In genomic region chr13:30501860-30502395, GRCm38 (mm10) we compare ENCODE assay signal across 8 mouse cellular contexts. TPM values are rescaled to one million over a fixed set of nuclear protein-coding genes. Genes with fewer than 3 reads are reported as not detected.
DNase-seq lines count a peak whose midpoint lies in the region; ATAC-seq lines count a peak whose summit lies in the region.
"Had no signal": no experiment of that assay in that cellular context is flagged by ENCODE, and none has a peak within 500 bp of the region (broad histone marks: within the 10 kb centered on the region; RNA-seq: fewer than 3 reads in every experiment).

No protein-coding gene starts in this region.

- no peaks in the 10 kb centered on the region for H3K27me3 ChIP-seq in heart, embryonic 14.5 days (ENCODE audit: control insufficient read depth, insufficient read depth, low read length)

- H3K4me1 ChIP-seq in heart, embryonic 14.5 days (ENCODE audit: control insufficient read depth in 2 of 2, insufficient read depth in 2 of 2, low read length in 2 of 2): peaks cover 0 to 2% of the 10 kb centered on the region in 2 experiments; a peak in 1 of 4 replicates

- H3K4me3 ChIP-seq in heart, embryonic 14.5 days (ENCODE audit: control insufficient read depth in 1 of 2, insufficient read depth in 1 of 2, low read depth in 1 of 2, low read length in 2 of 2): no peak overlapping the region
- H3K4me3 ChIP-seq: myocyte had no signal

- no peak for ATAC-seq in heart, embryonic 14.5 days (ENCODE audit: insufficient number of reproducible peaks, insufficient read depth, low FRiP score, low read depth)

- H3K9me3 ChIP-seq in heart, embryonic 14.5 days (ENCODE audit: control insufficient read depth, low read length): no peaks in the 10 kb centered on the region

- 31% methylated on average over 7 of the region's 7 CpGs for WGBS in heart, embryonic 14.5 days

- no peak for DNase-seq in heart, postnatal 4 days
- DNase-seq in right cerebral cortex, postnatal 14 days: peak; percentile 10
- no peak for DNase-seq in right cerebral cortex, postnatal 4 days
- peak; percentile 11 for DNase-seq in c-Kit-positive CD71-positive TER-119-positive erythroid progenitor cells, embryonic 14.5 days (ENCODE audit: low spot score)
- peak; percentile 17 for DNase-seq in telencephalon, adult 2 months (ENCODE audit: low read depth, low spot score)
- DNase-seq in layer of hippocampus, postnatal 36 days: no peak

- H3K9ac ChIP-seq in heart, embryonic 14.5 days (ENCODE audit: low read length): no peak overlapping the region

- peak overlapping the region; percentile 45 for H3K4me2 ChIP-seq in heart, embryonic 14.5 days (ENCODE audit: low read length)

- H3K27ac ChIP-seq in heart, embryonic 14.5 days (replicated peaks in 1 of 2; ENCODE audit: control insufficient read depth in 1 of 2, insufficient read depth in 1 of 2, low read depth in 2 of 2, low read length in 2 of 2): no peak overlapping the region

- H3K36me3 ChIP-seq in heart, embryonic 14.5 days (ENCODE audit: control insufficient read depth, insufficient read depth, low read length): no peaks in the 10 kb centered on the region

RNA-seq across cellular contexts. Expression of gene Uqcrfs1, which starts 43.2 kb away (rescaled TPM):
- 696 and 718 TPM in 2 replicates for polyA plus RNA-seq in heart, embryonic 14.5 days (2014; fragmentation: Nextera tagmentation; extraction: Ambion mirVana)
- 100 to 1,000 TPM; 718 to 749 TPM for total RNA-seq in heart, postnatal 4 days (2021)
- total RNA-seq in layer of hippocampus, postnatal 36 days (2021): 100 to 1,000 TPM; 151 to 171 TPM

Comparison
In these comparisons a context has a peak if more than half of its experiments do, and no peak if none do; other contexts are left out.
1. DNase-seq: peak in right cerebral cortex, postnatal 14 days (single experiment), c-Kit-positive CD71-positive TER-119-positive erythroid progenitor cells, embryonic 14.5 days (single experiment) and telencephalon, adult 2 months (single experiment); none in heart, postnatal 4 days (single experiment), right cerebral cortex, postnatal 4 days (single experiment) and layer of hippocampus, postnatal 36 days (0 of 2).
2. RNA of gene Uqcrfs1, which starts 43.2 kb away (total RNA-seq): 718 to 749 TPM in heart, postnatal 4 days; 151 to 171 TPM in layer of hippocampus, postnatal 36 days; every median in the first group is over 4 times any median in the second.